Mouse (Mus musculus): ENCODE data around the gene Clptm1.
"Not testable (repeated sequence)": the region's sequence is repeated elsewhere in the genome, so short reads cannot be mapped to it uniquely, and the experiment has no call there.

The Clptm1 gene

GRCm38 (mm10) chr7:19691873-19692865 is 27.3 kb upstream of the Clptm1 start, which contains the start of gene Apoc1:
Gene Apoc1, minus strand, starts transcription at chr7:19692660.
- no peak for DNase-seq

- no peak for DNase-seq
Observed at GRCm38 (mm10) chr7:19691434-19691833, 26.6 kb upstream of the Clptm1 start.

GRCm38 (mm10) chr7:19690845-19691244 is 26.0 kb upstream of the Clptm1 start:
- DNase-seq, result no peak

- DNase-seq, result no peak
Observed at GRCm38 (mm10) chr7:19688611-19689010, 23.8 kb upstream of the Clptm1 start.

GRCm38 (mm10) chr7:19688101-19688500 is 23.3 kb upstream of the Clptm1 start:
- no peak for DNase-seq

- not testable (repeated sequence) for DNase-seq
Observed at GRCm38 (mm10) chr7:19686927-19687583, 22.2 kb upstream of the Clptm1 start.

GRCm38 (mm10) chr7:19686521-19686920 is 21.7 kb upstream of the Clptm1 start:
- DNase-seq, result no peak

- DNase-seq, result no peak
Observed at GRCm38 (mm10) chr7:19685374-19685773, 20.5 kb upstream of the Clptm1 start.

- DNase-seq, result no peak
Observed at GRCm38 (mm10) chr7:19683771-19684201, 19.0 kb upstream of the Clptm1 start.

GRCm38 (mm10) chr7:19682979-19683378 is 18.1 kb upstream of the Clptm1 start:
- no peak for DNase-seq

GRCm38 (mm10) chr7:19681202-19681694 is 16.4 kb upstream of the Clptm1 start, which contains the start of the genes Gm44805 and Apoc4:
Gene Gm44805, minus strand, starts transcription at chr7:19681423.
Gene Apoc4, minus strand, starts transcription at chr7:19681479.
- no peak for DNase-seq

- no peak for DNase-seq
Observed at GRCm38 (mm10) chr7:19680702-19681101, 15.9 kb upstream of the Clptm1 start.

- no peak for DNase-seq
Observed at GRCm38 (mm10) chr7:19678901-19679300, 14.1 kb upstream of the Clptm1 start.

GRCm38 (mm10) chr7:19677872-19678271 is 13.0 kb upstream of the Clptm1 start, which contains the start of gene Apoc2:
Gene Apoc2, minus strand, starts transcription at chr7:19677941.
- no peak for DNase-seq

- no peak for DNase-seq
Observed at GRCm38 (mm10) chr7:19676662-19677061, 11.8 kb upstream of the Clptm1 start.

GRCm38 (mm10) chr7:19675824-19676223 is 11.0 kb upstream of the Clptm1 start:
- DNase-seq, result no peak

- DNase-seq, result no peak
Observed at GRCm38 (mm10) chr7:19673083-19673699, 8.4 kb upstream of the Clptm1 start.

- no peak for DNase-seq
Observed at GRCm38 (mm10) chr7:19671511-19671910, 6.7 kb upstream of the Clptm1 start.

- peak; percentile 92 for DNase-seq
Observed at GRCm38 (mm10) chr7:19668947-19669721, 4.3 kb upstream of the Clptm1 start.

GRCm38 (mm10) chr7:19667434-19667833 is 2.6 kb upstream of the Clptm1 start:
- no peak for DNase-seq

- DNase-seq, result no peak
Observed at GRCm38 (mm10) chr7:19666750-19667149, 1.9 kb upstream of the Clptm1 start.

- no peak for DNase-seq
Observed at GRCm38 (mm10) chr7:19664455-19664954, 328 bp downstream of the Clptm1 start.
